12 mouse cellular contexts compared by ENCODE assay signal in genomic region chr8:70885612-70886011, GRCm38 (mm10). TPM values are rescaled to one million over a fixed set of nuclear protein-coding genes. Genes with fewer than 3 reads are reported as not detected.
DNase-seq lines count a peak whose midpoint lies in the region; ATAC-seq and TF ChIP-seq lines count a peak whose summit lies in the region.
"Had no signal": no experiment of that assay in that cellular context is flagged by ENCODE, and none has a peak within 500 bp of the region (broad histone marks: within the 10 kb centered on the region; RNA-seq: fewer than 3 reads in every experiment).

No protein-coding gene starts in this region.

- TF ChIP-seq CTCF in MEL (IDR thresholded peaks at IDR 0.05 in 2 of 3, conservative IDR thresholded peaks at IDR 0.05 in 1 of 3; ENCODE audit: control insufficient read depth in 1 of 3, insufficient read depth in 1 of 3, low read depth in 2 of 3, low read length in 3 of 3, poor library complexity in 1 of 3, severe bottlenecking in 1 of 3), result no peak

- peak; percentile 81 for DNase-seq in kidney, postnatal 4 days
- peak; percentile 52 for DNase-seq in CD4-positive helper T cell, adult 2 months (ENCODE audit: low read depth, low spot score)
- peak; percentile 41 for DNase-seq in MEL (ENCODE audit: low read depth, low spot score)
- DNase-seq in limb, embryonic 10.5 days (ENCODE audit: low spot score), result peak; percentile 76
- no peak for DNase-seq in midbrain, embryonic 14.5 days
- no peak for DNase-seq in c-Kit-positive CD71-positive TER-119-positive erythroid progenitor cells, embryonic 14.5 days (ENCODE audit: low spot score)
- DNase-seq: cerebellum, adult 9-11 months had no signal

- no peak for TF ChIP-seq RAD21 in MEL (IDR thresholded peaks at IDR 0.05; ENCODE audit: low read depth, low read length)

- 11% methylated on average over 12 of the region's 12 CpGs for WGBS in kidney, embryonic 14.5 days
- 12% methylated on average over 12 of the region's 12 CpGs for WGBS in limb, embryonic 10.5 days
- WGBS in midbrain, embryonic 14.5 days, result 20% methylated on average over 12 of the region's 12 CpGs

- TF ChIP-seq EP300 in MEL (IDR thresholded peaks at IDR 0.05; ENCODE audit: low read depth in 1 of 2, low read length in 2 of 2), result no peak

- no peaks in the 10 kb centered on the region for H3K9me3 ChIP-seq in kidney, embryonic 14.5 days (ENCODE audit: control insufficient read depth, low read length)
- no peaks in the 10 kb centered on the region for H3K9me3 ChIP-seq in MEL (replicated peaks; ENCODE audit: insufficient read depth, low read length)
- H3K9me3 ChIP-seq in limb, embryonic 10.5 days (replicated peaks), result no peaks in the 10 kb centered on the region
- H3K9me3 ChIP-seq in midbrain, embryonic 14.5 days (ENCODE audit: control insufficient read depth, low read length), result no peaks in the 10 kb centered on the region
- H3K9me3 ChIP-seq: forebrain, embryonic 13.5 days; heart, embryonic 15.5 days; neural tube, embryonic 12.5 days had no signal

- no peak for ATAC-seq in kidney, embryonic 14.5 days (ENCODE audit: low FRiP score, low TSS enrichment)
- no peak for ATAC-seq in cerebellum, adult (ENCODE audit: insufficient number of reproducible peaks, low FRiP score, low TSS enrichment)
- ATAC-seq in midbrain, embryonic 14.5 days (ENCODE audit: low FRiP score, low TSS enrichment), result no peak
- ATAC-seq: forebrain, embryonic 13.5 days had no signal

- no peak overlapping the region for H3K4me2 ChIP-seq in kidney, embryonic 14.5 days (replicated peaks; ENCODE audit: low read depth, low read length)
- no peak overlapping the region for H3K4me2 ChIP-seq in midbrain, embryonic 14.5 days (ENCODE audit: low read length)
- H3K4me2 ChIP-seq: forebrain, embryonic 13.5 days; heart, embryonic 15.5 days; neural tube, embryonic 12.5 days had no signal

- no peak overlapping the region for H3K27ac ChIP-seq in kidney, embryonic 14.5 days (ENCODE audit: low read depth, low read length)
- H3K27ac ChIP-seq in MEL (ENCODE audit: control insufficient read depth, low read depth, low read length), result no peak overlapping the region
- H3K27ac ChIP-seq in limb, embryonic 10.5 days, result no peak overlapping the region
- H3K27ac ChIP-seq in midbrain, embryonic 14.5 days (replicated peaks; ENCODE audit: low read depth, low read length), result no peak overlapping the region
- H3K27ac ChIP-seq: forebrain, embryonic 13.5 days; heart, embryonic 15.5 days; neural tube, embryonic 12.5 days had no signal

- no peak overlapping the region for H3K9ac ChIP-seq in kidney, embryonic 14.5 days (ENCODE audit: low read depth, low read length)
- no peak overlapping the region for H3K9ac ChIP-seq in MEL (ENCODE audit: control insufficient read depth, low read depth, low read length, poor library complexity, severe bottlenecking)
- H3K9ac ChIP-seq in midbrain, embryonic 14.5 days (replicated peaks; ENCODE audit: low read length), result no peak overlapping the region
- H3K9ac ChIP-seq: forebrain, embryonic 13.5 days; heart, embryonic 15.5 days; neural tube, embryonic 12.5 days had no signal

- H3K4me1 ChIP-seq in kidney, embryonic 14.5 days (ENCODE audit: control insufficient read depth, insufficient read depth, low read length), result peaks cover under 1% of the 10 kb centered on the region; the same call in 1 of the 2 replicates
- no peaks in the 10 kb centered on the region for H3K4me1 ChIP-seq in MEL (ENCODE audit: control insufficient read depth in 1 of 2, insufficient read depth in 2 of 2, low read length in 2 of 2)
- H3K4me1 ChIP-seq in limb, embryonic 10.5 days, result peaks cover 8% of the 10 kb centered on the region
- H3K4me1 ChIP-seq in midbrain, embryonic 14.5 days (ENCODE audit: control insufficient read depth, insufficient read depth, low read length), result no peaks in the 10 kb centered on the region

- H3K27me3 ChIP-seq in kidney, embryonic 14.5 days (ENCODE audit: control insufficient read depth, insufficient read depth, low read length), result peaks cover 4% of the 10 kb centered on the region
- no peaks in the 10 kb centered on the region for H3K27me3 ChIP-seq in MEL (ENCODE audit: control insufficient read depth in 1 of 2, insufficient read depth in 2 of 2, low read length in 2 of 2)
- H3K27me3 ChIP-seq in limb, embryonic 10.5 days (ENCODE audit: low read depth, poor library complexity, severe bottlenecking), result peaks cover 40% of the 10 kb centered on the region
- H3K27me3 ChIP-seq in midbrain, embryonic 14.5 days (ENCODE audit: control insufficient read depth, insufficient read depth, low read length), result peaks cover 2% of the 10 kb centered on the region

- no peaks in the 10 kb centered on the region for H3K79me2 ChIP-seq in MEL (ENCODE audit: control insufficient read depth, insufficient read depth, low read length, poor library complexity)

- no peak overlapping the region for H3K4me3 ChIP-seq in kidney, embryonic 14.5 days (ENCODE audit: low read length)
- no peak overlapping the region for H3K4me3 ChIP-seq in MEL (ENCODE audit: control insufficient read depth in 1 of 2, insufficient read depth in 1 of 2, low read depth in 2 of 2, low read length in 2 of 2)
- H3K4me3 ChIP-seq in limb, embryonic 10.5 days, result no peak overlapping the region
- H3K4me3 ChIP-seq in midbrain, embryonic 14.5 days (replicated peaks; ENCODE audit: low read depth, low read length), result no peak overlapping the region
- H3K4me3 ChIP-seq: forebrain, embryonic 13.5 days; heart, embryonic 15.5 days; neural tube, embryonic 12.5 days had no signal

- TF ChIP-seq POLR2A in MEL (IDR thresholded peaks at IDR 0.05; ENCODE audit: control insufficient read depth in 1 of 2, insufficient read depth in 1 of 2, low read depth in 1 of 2, low read length in 2 of 2, poor library complexity in 1 of 2), result no peak

- H3K36me3 ChIP-seq in kidney, embryonic 14.5 days (ENCODE audit: control insufficient read depth, insufficient read depth, low read length), result no peaks in the 10 kb centered on the region
- no peaks in the 10 kb centered on the region for H3K36me3 ChIP-seq in MEL (ENCODE audit: control insufficient read depth in 1 of 2, insufficient read depth in 2 of 2, low read length in 2 of 2)
- H3K36me3 ChIP-seq in limb, embryonic 10.5 days, result 0 out of 2 replicates have a peak, but pooled peaks cover 2% of the 10 kb centered on the region
- H3K36me3 ChIP-seq in midbrain, embryonic 14.5 days (ENCODE audit: control insufficient read depth, insufficient read depth, low read length), result no peaks in the 10 kb centered on the region
- H3K36me3 ChIP-seq: heart, embryonic 15.5 days; neural tube, embryonic 12.5 days had no signal

TF ChIP-seq in MEL, 35 proteins besides CTCF, POLR2A, EP300 and RAD21:
- no peak for TF ChIP-seq TAL1 (IDR thresholded peaks at IDR 0.05; ENCODE audit: low read length)
- no peak for TF ChIP-seq UBTF (IDR thresholded peaks at IDR 0.05; ENCODE audit: borderline replicate concordance, insufficient read depth, low read depth, low read length)
- no peak for TF ChIP-seq CHD2 (IDR thresholded peaks at IDR 0.05; ENCODE audit: low read length)
- TF ChIP-seq SIN3A (IDR thresholded peaks at IDR 0.05; ENCODE audit: low read length), result peak; percentile 45; the same call in 1 of the 2 replicates
- no peak for TF ChIP-seq MAFK (IDR thresholded peaks at IDR 0.05; ENCODE audit: borderline replicate concordance, low read depth, low read length)

RNA-seq across cellular contexts. Expression of gene Slc5a5, which starts 6.9 kb away (rescaled TPM):
- 0.09 and 0.19 TPM in 2 replicates for polyA plus RNA-seq in kidney, embryonic 14.5 days (2014; fragmentation: Nextera tagmentation; extraction: Ambion mirVana)
- 0.12 and 0.13 TPM in 2 replicates for total RNA-seq in MEL (2012; rRNA removed)
- polyA plus RNA-seq in MEL (2012; ENCODE audit: insufficient read depth in 1 of 2, insufficient read length in 2 of 2, low read depth in 1 of 2, low replicate concordance in 2 of 2, missing spikeins in 1 of 2), result under 1 TPM in 1 of 2 experiments, not detected in 1; 0.36 TPM
- 0.16 and 0.23 TPM in 2 replicates for polyA plus RNA-seq in limb, embryonic 10.5 days (2016; fragmentation: Nextera tagmentation; extraction: Ambion mirVana)
- 0.40 and 0.96 TPM in 2 replicates for polyA plus RNA-seq in midbrain, embryonic 14.5 days (2014; fragmentation: Nextera tagmentation; extraction: Ambion mirVana)

RNA-seq across cellular contexts. Expression of gene Rpl18a, which starts 11.6 kb away (rescaled TPM):
- 5,375 and 6,285 TPM in 2 replicates for polyA plus RNA-seq in kidney, embryonic 14.5 days (2014; fragmentation: Nextera tagmentation; extraction: Ambion mirVana)
- total RNA-seq in MEL (2012; rRNA removed), result 4,999 and 5,671 TPM in 2 replicates
- polyA plus RNA-seq in MEL (2012; ENCODE audit: insufficient read depth in 1 of 2, insufficient read length in 2 of 2, low read depth in 1 of 2, low replicate concordance in 2 of 2, missing spikeins in 1 of 2), result 1,000 to 10,000 TPM in 1 of 2 experiments, not detected in 1; 5,399 TPM
- 3,636 and 3,729 TPM in 2 replicates for polyA plus RNA-seq in limb, embryonic 10.5 days (2016; fragmentation: Nextera tagmentation; extraction: Ambion mirVana)
- 2,701 and 2,857 TPM in 2 replicates for polyA plus RNA-seq in midbrain, embryonic 14.5 days (2014; fragmentation: Nextera tagmentation; extraction: Ambion mirVana)

RNA-seq across cellular contexts. Expression of gene Ccdc124, which starts 11.9 kb away (rescaled TPM):
- 117 and 142 TPM in 2 replicates for polyA plus RNA-seq in kidney, embryonic 14.5 days (2014; fragmentation: Nextera tagmentation; extraction: Ambion mirVana)
- 47.5 and 47.6 TPM in 2 replicates for total RNA-seq in MEL (2012; rRNA removed)
- 10 to 100 TPM in 1 of 2 experiments, not detected in 1; 87.1 TPM for polyA plus RNA-seq in MEL (2012; ENCODE audit: insufficient read depth in 1 of 2, insufficient read length in 2 of 2, low read depth in 1 of 2, low replicate concordance in 2 of 2, missing spikeins in 1 of 2)
- 174 and 187 TPM in 2 replicates for polyA plus RNA-seq in limb, embryonic 10.5 days (2016; fragmentation: Nextera tagmentation; extraction: Ambion mirVana)
- 149 and 178 TPM in 2 replicates for polyA plus RNA-seq in midbrain, embryonic 14.5 days (2014; fragmentation: Nextera tagmentation; extraction: Ambion mirVana)

RNA-seq across cellular contexts. Expression of gene Map1s, which starts 20.1 kb away (rescaled TPM):
- 32.1 and 43.4 TPM in 2 replicates for polyA plus RNA-seq in kidney, embryonic 14.5 days (2014; fragmentation: Nextera tagmentation; extraction: Ambion mirVana)
- 41.0 and 53.3 TPM in 2 replicates for total RNA-seq in MEL (2012; rRNA removed)
- polyA plus RNA-seq in MEL (2012; ENCODE audit: insufficient read depth in 1 of 2, insufficient read length in 2 of 2, low read depth in 1 of 2, low replicate concordance in 2 of 2, missing spikeins in 1 of 2), result 10 to 100 TPM in 1 of 2 experiments, not detected in 1; 51.0 TPM
- polyA plus RNA-seq in limb, embryonic 10.5 days (2016; fragmentation: Nextera tagmentation; extraction: Ambion mirVana), result 67.8 and 71.4 TPM in 2 replicates
- 46.5 and 54.0 TPM in 2 replicates for polyA plus RNA-seq in midbrain, embryonic 14.5 days (2014; fragmentation: Nextera tagmentation; extraction: Ambion mirVana)

RNA-seq across cellular contexts. Expression of gene Kcnn1, which starts 22.6 kb away (rescaled TPM):
- 2.5 and 2.6 TPM in 2 replicates for polyA plus RNA-seq in kidney, embryonic 14.5 days (2014; fragmentation: Nextera tagmentation; extraction: Ambion mirVana)
- 7.3 and 8.9 TPM in 2 replicates for total RNA-seq in MEL (2012; rRNA removed)
- 10 to 100 TPM in 1 of 2 experiments, not detected in 1; 10.7 TPM for polyA plus RNA-seq in MEL (2012; ENCODE audit: insufficient read depth in 1 of 2, insufficient read length in 2 of 2, low read depth in 1 of 2, low replicate concordance in 2 of 2, missing spikeins in 1 of 2)
- 2.8 and 4.0 TPM in 2 replicates for polyA plus RNA-seq in limb, embryonic 10.5 days (2016; fragmentation: Nextera tagmentation; extraction: Ambion mirVana)
- polyA plus RNA-seq in midbrain, embryonic 14.5 days (2014; fragmentation: Nextera tagmentation; extraction: Ambion mirVana), result 13.3 and 16.0 TPM in 2 replicates

Comparison
In these comparisons a context has a peak if more than half of its experiments do, and no peak if none do; other contexts are left out.
1. DNase-seq: peak in kidney, postnatal 4 days (2 of 2), CD4-positive helper T cell, adult 2 months (single experiment), MEL (single experiment) and limb, embryonic 10.5 days (single experiment); none in midbrain, embryonic 14.5 days (single experiment) and c-Kit-positive CD71-positive TER-119-positive erythroid progenitor cells, embryonic 14.5 days (single experiment).